Mouse (Mus musculus): ENCODE data around the gene Arrdc2. TPM values are rescaled to one million over a fixed set of nuclear protein-coding genes. Genes with fewer than 3 reads are reported as not detected.

Arrdc2 gene
- polyA plus RNA-seq, 1 experiment = 49.9 TPM

DNA sequence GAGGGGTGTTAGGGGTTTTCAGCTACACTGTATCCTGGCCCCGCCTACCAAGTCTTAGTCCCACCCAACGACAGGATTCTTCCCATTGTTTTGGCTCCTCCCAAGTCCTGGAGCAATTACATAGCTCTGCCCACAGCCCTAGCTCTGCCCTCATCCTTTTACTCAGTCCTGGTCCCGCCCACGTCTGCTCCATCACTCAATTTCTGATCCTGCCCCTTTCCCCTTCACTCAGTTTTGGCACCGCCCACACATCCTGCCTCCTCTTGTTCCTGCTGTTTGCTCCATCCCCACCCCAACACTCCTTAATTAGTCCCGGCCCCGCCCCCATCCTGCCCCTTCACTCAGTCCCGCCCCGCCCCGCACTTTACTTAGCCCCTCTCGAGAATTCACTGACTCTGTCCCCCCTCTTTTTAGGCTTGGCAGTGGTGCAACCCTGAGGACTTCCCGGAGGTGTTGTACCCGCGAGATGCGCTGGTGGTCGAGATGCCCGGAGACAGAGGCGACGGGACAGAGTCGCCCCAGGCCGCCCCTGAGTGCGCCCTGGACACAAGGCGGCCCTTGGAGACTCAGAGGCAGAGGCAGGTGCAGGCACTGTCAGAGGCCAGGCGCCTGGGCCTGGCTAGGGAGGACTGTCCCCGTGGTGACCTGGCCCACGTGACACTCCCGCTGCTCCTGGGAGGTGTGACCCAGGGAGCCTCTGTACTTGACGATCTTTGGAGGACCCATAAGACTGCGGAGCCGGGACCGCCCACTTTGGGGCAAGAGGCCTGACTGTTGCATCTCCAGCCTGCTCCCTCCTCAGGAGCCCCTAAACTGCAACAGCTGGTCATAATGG lies 19.2 kb downstream of the Arrdc2 start:
- TF ChIP-seq CTCF (IDR thresholded peaks at IDR 0.05; ENCODE audit: extremely low read depth, insufficient read length, insufficient replicate concordance, low read depth, low read length) (no peak), POLR2A (IDR thresholded peaks at IDR 0.05; ENCODE audit: low read depth, low read length) (no peak)
- H3K4me1 ChIP-seq (ENCODE audit: control insufficient read depth, insufficient read depth, insufficient read length, low read length) = peaks cover 16% of the 10 kb centered on the region
- H3K4me3 ChIP-seq (ENCODE audit: low read depth, low read length) = peak overlapping the region; percentile 48
- H3K27me3 ChIP-seq (ENCODE audit: control insufficient read depth, insufficient read depth, low read length) = no peaks in the 10 kb centered on the region
- H3K27ac ChIP-seq (ENCODE audit: insufficient read depth, low read depth, low read length) = no peak overlapping the region
- H3K36me3 ChIP-seq (ENCODE audit: control insufficient read depth, insufficient read depth, low read length) = no peaks in the 10 kb centered on the region
- 10% methylated on average over 31 of the region's 31 CpGs for WGBS

DNA sequence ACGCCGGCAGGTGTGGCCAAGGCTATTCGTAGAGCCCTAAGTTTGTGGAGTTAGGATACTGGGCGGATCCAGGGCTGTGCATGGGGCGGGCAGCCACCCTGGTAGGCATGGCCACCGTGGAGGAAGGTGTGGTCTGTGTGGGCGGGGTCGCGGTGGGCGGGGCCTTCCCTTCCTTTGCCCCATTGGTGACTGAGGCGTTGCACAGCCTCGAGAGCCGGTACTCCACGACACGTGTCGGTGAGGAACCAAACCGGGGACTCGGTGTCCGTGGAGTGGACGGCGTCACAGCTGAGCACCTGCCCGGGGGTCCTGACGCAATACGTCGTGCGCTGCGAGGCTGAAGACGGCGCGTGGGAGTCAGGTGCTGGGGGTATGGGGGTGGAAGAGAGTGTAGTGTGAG lies 22.8 kb downstream of the Arrdc2 start:
- TF ChIP-seq POLR2A (IDR thresholded peaks at IDR 0.05; ENCODE audit: low read depth, low read length) (no peak), CTCF (IDR thresholded peaks at IDR 0.05; ENCODE audit: extremely low read depth, insufficient read length, insufficient replicate concordance, low read depth, low read length) (no peak)
- Histone ChIP-seq H3K36me3 (ENCODE audit: control insufficient read depth, insufficient read depth, low read length) (no peaks in the 10 kb centered on the region), H3K27me3 (ENCODE audit: control insufficient read depth, insufficient read depth, low read length) (no peaks in the 10 kb centered on the region), H3K27ac (ENCODE audit: insufficient read depth, low read depth, low read length) (no peak overlapping the region), H3K4me3 (ENCODE audit: low read depth, low read length) (peak overlapping the region; percentile 17), H3K4me1 (ENCODE audit: control insufficient read depth, insufficient read depth, insufficient read length, low read length) (peaks cover 16% of the 10 kb centered on the region)
- 13% methylated on average over 30 of the region's 30 CpGs for WGBS

DNA sequence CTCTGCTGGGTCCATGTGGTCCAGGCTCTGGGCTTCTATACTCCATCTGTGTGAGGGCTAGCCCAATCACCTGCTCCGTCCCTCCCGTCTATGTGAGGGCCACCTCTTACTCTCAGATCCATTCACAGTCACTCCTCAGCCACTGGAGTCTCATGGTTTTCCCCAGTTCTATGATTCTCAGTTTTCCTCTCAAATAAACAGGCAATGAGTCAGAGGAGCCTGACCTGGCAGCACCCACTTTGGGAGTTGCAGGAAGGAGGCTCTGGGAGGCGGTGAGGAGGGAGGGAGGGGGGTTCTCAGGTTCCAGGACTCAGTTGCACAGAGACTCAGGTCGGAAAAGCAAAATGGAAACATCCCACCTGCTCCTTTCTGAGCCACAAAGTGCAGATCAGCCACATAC lies 26.6 kb downstream of the Arrdc2 start:
- Histone ChIP-seq H3K4me3 (ENCODE audit: low read depth, low read length) (no peak overlapping the region), H3K4me1 (ENCODE audit: control insufficient read depth, insufficient read depth, insufficient read length, low read length) (peaks cover 9% of the 10 kb centered on the region), H3K27ac (ENCODE audit: insufficient read depth, low read depth, low read length) (no peak overlapping the region), H3K36me3 (ENCODE audit: control insufficient read depth, insufficient read depth, low read length) (no peaks in the 10 kb centered on the region), H3K27me3 (ENCODE audit: control insufficient read depth, insufficient read depth, low read length) (no peaks in the 10 kb centered on the region)
- TF ChIP-seq POLR2A (IDR thresholded peaks at IDR 0.05; ENCODE audit: low read depth, low read length) = no peak
- TF ChIP-seq CTCF (IDR thresholded peaks at IDR 0.05; ENCODE audit: extremely low read depth, insufficient read length, insufficient replicate concordance, low read depth, low read length) = no peak
- WGBS = 63% methylated on average over 4 of the region's 4 CpGs

DNA sequence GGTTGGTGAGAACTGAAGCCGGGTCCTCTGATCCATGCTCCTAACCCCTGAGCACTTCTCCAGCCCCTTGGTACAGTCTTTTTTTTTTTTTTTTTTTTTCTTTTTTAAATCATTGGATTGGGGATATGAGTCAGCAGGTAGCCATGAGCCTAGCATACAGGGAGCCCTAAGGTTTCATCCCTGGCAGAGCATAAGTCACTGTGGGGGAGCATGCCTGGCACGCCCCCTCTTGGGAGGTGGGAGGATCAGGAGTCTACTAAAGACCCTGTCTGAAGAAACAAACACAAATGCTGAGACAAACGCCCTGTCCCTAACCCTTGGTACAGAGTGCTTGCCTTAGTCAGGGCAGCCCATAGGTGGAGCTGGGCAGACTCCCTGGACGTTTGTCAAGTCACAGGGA lies 27.5 kb downstream of the Arrdc2 start:
- no peak for TF ChIP-seq CTCF (IDR thresholded peaks at IDR 0.05; ENCODE audit: extremely low read depth, insufficient read length, insufficient replicate concordance, low read depth, low read length)
- no peak for TF ChIP-seq POLR2A (IDR thresholded peaks at IDR 0.05; ENCODE audit: low read depth, low read length)
- no peak overlapping the region for H3K27ac ChIP-seq (ENCODE audit: insufficient read depth, low read depth, low read length)
- peaks cover 7% of the 10 kb centered on the region for H3K4me1 ChIP-seq (ENCODE audit: control insufficient read depth, insufficient read depth, insufficient read length, low read length)
- no peak overlapping the region for H3K4me3 ChIP-seq (ENCODE audit: low read depth, low read length)
- H3K27me3 ChIP-seq (ENCODE audit: control insufficient read depth, insufficient read depth, low read length) = no peaks in the 10 kb centered on the region
- 63% methylated on average over 4 of the region's 4 CpGs for WGBS
- no peaks in the 10 kb centered on the region for H3K36me3 ChIP-seq (ENCODE audit: control insufficient read depth, insufficient read depth, low read length)

DNA sequence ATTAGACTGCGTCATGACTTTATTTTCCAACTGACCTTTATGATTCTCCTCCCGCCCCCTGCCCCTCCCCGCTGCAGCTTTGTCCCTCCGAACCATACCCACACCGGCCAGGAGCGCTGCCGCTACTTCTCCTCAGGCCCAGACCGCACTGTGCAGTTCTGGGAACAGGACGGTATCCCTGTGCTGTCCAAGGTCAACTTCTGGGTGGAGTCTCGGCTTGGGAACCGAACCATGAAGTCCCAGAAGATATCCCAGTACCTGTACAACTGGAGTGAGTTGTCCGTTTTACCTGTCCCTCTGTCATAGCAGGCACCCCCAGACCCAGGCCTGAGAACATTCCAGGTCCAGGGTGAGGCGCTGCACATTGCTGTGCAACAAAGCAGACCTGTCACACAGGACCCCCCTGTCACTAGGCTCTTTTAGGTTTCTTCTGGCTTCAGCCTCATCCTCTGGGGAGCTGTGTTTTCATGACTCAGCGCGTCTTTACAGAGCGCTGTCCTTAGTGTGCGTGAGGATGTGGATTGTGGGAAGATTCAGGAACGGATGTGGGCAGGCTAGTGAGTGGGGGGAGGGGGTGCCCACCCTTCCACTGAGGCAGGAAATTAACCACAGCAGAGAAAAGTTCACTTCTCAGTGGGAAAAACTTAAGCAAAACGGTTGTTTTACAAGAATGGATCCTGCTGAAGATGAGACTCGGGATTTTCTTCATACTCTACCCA lies 28.4 kb downstream of the Arrdc2 start:
- H3K27ac ChIP-seq (ENCODE audit: insufficient read depth, low read depth, low read length) = no peak overlapping the region

DNA sequence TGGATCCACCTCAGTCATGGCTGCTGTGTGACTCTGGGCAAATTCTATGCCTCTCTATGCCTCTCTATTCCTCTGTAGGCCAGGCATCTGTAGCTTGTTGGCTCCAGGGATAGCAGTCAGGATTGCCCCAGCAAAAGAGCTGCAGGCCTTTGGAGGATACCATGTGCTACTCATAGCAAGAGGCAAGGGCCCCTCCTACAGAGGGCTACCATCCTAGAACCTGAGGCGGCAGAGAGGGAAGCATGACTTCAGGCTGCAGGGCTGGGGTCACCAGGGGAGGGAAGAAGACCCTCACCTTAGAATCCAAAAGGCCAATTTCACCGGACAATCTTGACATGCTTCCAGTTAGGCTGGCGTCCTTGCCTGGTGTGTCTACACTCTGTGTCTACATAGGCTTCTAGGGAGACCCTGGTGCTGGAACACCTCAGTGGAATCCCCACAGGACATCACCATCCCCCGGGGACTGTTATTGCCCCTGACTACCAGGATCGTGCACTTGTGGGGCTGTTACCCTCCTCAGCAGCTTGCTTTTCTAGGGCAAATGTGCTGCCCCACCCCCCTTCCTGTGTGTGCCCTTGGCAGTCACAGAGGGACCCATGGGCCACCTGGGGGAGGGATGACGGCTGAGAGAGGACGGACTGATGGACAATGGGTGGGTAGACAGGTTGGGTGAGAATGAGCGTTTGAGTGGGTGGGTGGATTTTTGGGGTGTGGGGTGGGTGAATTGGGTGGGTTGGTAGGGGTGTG lies 30.4 kb downstream of the Arrdc2 start:
- peak overlapping the region; percentile 53 for H3K4me3 ChIP-seq (ENCODE audit: low read depth, low read length)
- H3K27me3 ChIP-seq (ENCODE audit: control insufficient read depth, insufficient read depth, low read length) = peaks cover 4% of the 10 kb centered on the region; the same call in 1 of the 2 replicates
- H3K27ac ChIP-seq (ENCODE audit: insufficient read depth, low read depth, low read length) = no peak overlapping the region
- TF ChIP-seq POLR2A (IDR thresholded peaks at IDR 0.05; ENCODE audit: low read depth, low read length) (no peak), CTCF (IDR thresholded peaks at IDR 0.05; ENCODE audit: extremely low read depth, insufficient read length, insufficient replicate concordance, low read depth, low read length) (no peak)
- 85% methylated on average over 8 of the region's 8 CpGs for WGBS
- peaks cover 7% of the 10 kb centered on the region for H3K4me1 ChIP-seq (ENCODE audit: control insufficient read depth, insufficient read depth, insufficient read length, low read length)
- no peaks in the 10 kb centered on the region for H3K36me3 ChIP-seq (ENCODE audit: control insufficient read depth, insufficient read depth, low read length)

More for the DNA sequence above, 28.4 kb downstream of the Arrdc2 start:
- WGBS = 69% methylated on average over 20 of the region's 20 CpGs
- H3K4me3 ChIP-seq (ENCODE audit: low read depth, low read length) = peak overlapping the region; percentile 4; the same call in 1 of the 2 replicates
- TF ChIP-seq POLR2A (IDR thresholded peaks at IDR 0.05; ENCODE audit: low read depth, low read length) = no peak
- TF ChIP-seq CTCF (IDR thresholded peaks at IDR 0.05; ENCODE audit: extremely low read depth, insufficient read length, insufficient replicate concordance, low read depth, low read length) = no peak
- no peaks in the 10 kb centered on the region for H3K27me3 ChIP-seq (ENCODE audit: control insufficient read depth, insufficient read depth, low read length)
- H3K4me1 ChIP-seq (ENCODE audit: control insufficient read depth, insufficient read depth, insufficient read length, low read length) = peaks cover 3% of the 10 kb centered on the region
- H3K36me3 ChIP-seq (ENCODE audit: control insufficient read depth, insufficient read depth, low read length) = no peaks in the 10 kb centered on the region
